Mouse (Mus musculus): ENCODE measurements at regions not wholly inside any gene's neighbourhood (a gene's known extent, or its start where the extent isn't known, plus 50 kb on each side); places are given as distances from the start of the nearest gene placed in this dataset.

DNA sequence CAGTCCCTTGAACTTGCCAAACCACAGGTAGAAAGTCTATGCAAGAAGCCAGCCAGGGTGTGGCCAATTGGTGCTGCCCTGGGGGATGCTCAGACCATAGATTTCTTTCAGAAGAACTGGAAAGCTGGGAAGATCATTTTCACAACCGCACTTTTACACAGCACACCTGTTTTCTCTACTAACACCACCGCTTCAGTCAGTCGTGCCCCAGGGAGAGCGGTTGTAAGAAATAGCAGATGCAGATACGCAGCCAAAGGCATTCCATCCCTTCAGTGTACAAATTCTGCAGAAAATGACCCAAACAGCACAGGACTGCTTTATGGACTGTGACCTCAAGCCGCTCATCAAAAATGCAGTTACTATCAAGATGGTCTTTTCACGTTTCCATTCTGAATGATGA is 134.6 kb upstream of the Cdkn3 start:
- TF ChIP-seq CTCF (IDR thresholded peaks at IDR 0.05; ENCODE audit: low read depth, low read length) (no peak), GATA1 (IDR thresholded peaks at IDR 0.05; ENCODE audit: borderline replicate concordance, low read length) (no peak), GATA2 (IDR thresholded peaks at IDR 0.05; ENCODE audit: borderline replicate concordance, low read depth, low read length) (no peak)

Data from G1E (cell line).